In the genomic region with DNA sequence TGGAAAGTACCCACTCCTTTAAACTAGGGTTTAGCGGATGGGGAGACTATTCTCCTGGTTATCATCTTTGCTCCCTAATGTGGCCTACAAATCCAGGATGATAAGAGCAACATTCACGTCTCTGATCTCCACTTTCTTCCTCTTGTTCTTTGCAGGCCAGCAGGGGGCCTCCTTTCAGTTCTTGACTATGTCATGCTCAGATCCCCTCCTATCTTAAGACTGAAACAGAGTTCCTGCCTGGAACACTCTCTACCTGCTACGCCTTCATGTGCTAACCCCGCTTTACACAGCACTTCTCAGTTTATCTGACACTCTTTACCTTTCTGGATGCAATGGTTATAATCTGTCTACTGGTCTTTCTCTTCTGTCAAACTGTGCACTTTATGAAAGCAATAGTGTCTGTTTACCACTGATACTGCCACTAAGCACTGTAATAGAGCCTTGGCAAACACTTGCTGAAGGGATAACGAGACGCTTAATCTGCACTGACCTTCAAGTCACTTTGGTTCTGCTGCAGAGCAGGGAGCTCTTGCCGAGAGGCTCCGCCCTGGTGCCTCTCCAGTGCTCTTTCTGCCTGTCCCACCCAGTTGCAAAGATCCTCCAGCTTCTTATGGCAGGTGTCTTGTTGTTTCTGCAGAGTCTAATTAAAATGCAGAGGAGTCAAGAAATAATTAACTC, we compare ENCODE assay signal across 9 mouse cellular contexts.
DNase-seq lines count a peak whose midpoint lies in the region; ATAC-seq and TF ChIP-seq lines count a peak whose summit lies in the region.
"Had no signal": no experiment of that assay in that cellular context is flagged by ENCODE, and none has a peak within 500 bp of the region (broad histone marks: within the 10 kb centered on the region; RNA-seq: fewer than 3 reads in every experiment).

No protein-coding gene starts in this region.

- peaks cover under 1% of the 10 kb centered on the region; the same call in 1 of the 2 replicates for H3K4me1 ChIP-seq in cortical plate, adult 2 months (ENCODE audit: control insufficient read depth, insufficient read depth, low read length)
- no peaks in the 10 kb centered on the region for H3K4me1 ChIP-seq in cerebellum, adult 2 months (ENCODE audit: control insufficient read depth, insufficient read depth, low read length)
- H3K4me1 ChIP-seq: limb, embryonic 12.5 days had no signal

- TF ChIP-seq CTCF in layer of hippocampus, adult 2 months (conservative IDR thresholded peaks at IDR 0.05), result peak; percentile 67
- TF ChIP-seq CTCF in cortical plate, adult 2 months (IDR thresholded peaks at IDR 0.05; ENCODE audit: extremely low read depth, insufficient read depth, low read length), result peak; percentile 19; the same call in 1 of the 2 replicates
- TF ChIP-seq CTCF in cerebellum, adult 2 months (IDR thresholded peaks at IDR 0.05; ENCODE audit: borderline replicate concordance, insufficient read depth, low read depth, low read length), result no peak

- H3K27ac ChIP-seq in layer of hippocampus, adult 2 months, result no peak overlapping the region
- H3K27ac ChIP-seq in cortical plate, adult 2 months (ENCODE audit: insufficient read depth, low read length), result no peak overlapping the region
- no peak overlapping the region for H3K27ac ChIP-seq in cerebellum, adult 2 months (ENCODE audit: insufficient read depth, low read length)
- H3K27ac ChIP-seq: limb, embryonic 12.5 days had no signal

- WGBS in cerebellum, adult 2 months, result 83% methylated on average over 8 of the region's 8 CpGs

- no peaks in the 10 kb centered on the region for H3K27me3 ChIP-seq in cerebellum, adult 2 months (ENCODE audit: control insufficient read depth, insufficient read depth, low read length)
- H3K27me3 ChIP-seq: limb, embryonic 12.5 days had no signal

- no peak overlapping the region for H3K4me3 ChIP-seq in layer of hippocampus, adult 2 months
- H3K4me3 ChIP-seq in cortical plate, adult 2 months (ENCODE audit: insufficient read depth, low read length), result no peak overlapping the region
- no peak overlapping the region for H3K4me3 ChIP-seq in cerebellum, adult 2 months (replicated peaks; ENCODE audit: insufficient read depth, low read depth, low read length)
- H3K4me3 ChIP-seq: limb, embryonic 12.5 days had no signal

- no peak for TF ChIP-seq POLR2A in cortical plate, adult 2 months (IDR thresholded peaks at IDR 0.05; ENCODE audit: extremely low read depth, insufficient read depth, low read length)
- no peak for TF ChIP-seq POLR2A in cerebellum, adult 2 months (IDR thresholded peaks at IDR 0.05; ENCODE audit: borderline replicate concordance, insufficient read depth, low read length)

- ATAC-seq in CD4-positive, CD25-positive, alpha-beta regulatory T cell, adult 4 months, result no peak
- ATAC-seq in megakaryocyte-erythroid progenitor cell, adult 5-6 weeks (replicated peaks; ENCODE audit: low FRiP score, low TSS enrichment, poor library complexity, severe bottlenecking), result peak; percentile 87

- DNase-seq in CD4-positive, CD25-positive, alpha-beta regulatory T cell, adult 2 months (ENCODE audit: low read depth, low spot score), result peak; percentile 23
- DNase-seq in layer of hippocampus, adult 2 months (ENCODE audit: low spot score in 2 of 2), result no peak
- no peak for DNase-seq in layer of hippocampus, adult 8-10 months (ENCODE audit: low spot score in 2 of 2)
- DNase-seq in cerebellum, adult 8-10 months, result no peak
- no peak for DNase-seq in cerebellum, adult 2 months
